Mouse (Mus musculus) adrenal gland, postnatal 14 days (tissue): ENCODE data around the gene Lrrn2. TPM values are rescaled to one million over a fixed set of nuclear protein-coding genes. Genes with fewer than 3 reads are reported as not detected.
A peak's percentile ranks its signal among the peaks of the same experiment; 100 is the strongest.

ENCODE experiments used
- DNase-seq: peaks from one replicate; pipeline ENCODE4 v3.0.0; 2021; ENCODE audit warnings: mixed read lengths
- total RNA-seq: library from RNA; stranded (reverse); gene quantifications from 2 replicates; pipeline ENCODE4 v1.2.3, GENCODE M21; 2021

The Lrrn2 gene
- total RNA-seq, 1 experiment from 2014 or later = 7.7 TPM

GRCm38 (mm10) chr1:132885701-132886100 is 5.6 kb downstream of the Lrrn2 start:
- DNase-seq = peak; percentile 69

- DNase-seq = no peak
These were observed 6.6 kb downstream of the Lrrn2 start for GRCm38 (mm10) chr1:132886626-132887025.

- DNase-seq = peak; percentile 21
These were observed 8.7 kb downstream of the Lrrn2 start for GRCm38 (mm10) chr1:132888811-132889210.

GRCm38 (mm10) chr1:132890161-132890794 is 10.2 kb downstream of the Lrrn2 start:
- DNase-seq = peak; percentile 21

- no peak for DNase-seq
These were observed 12.0 kb downstream of the Lrrn2 start for GRCm38 (mm10) chr1:132892065-132892464.

GRCm38 (mm10) chr1:132893311-132894077 is 13.4 kb downstream of the Lrrn2 start:
- no peak for DNase-seq

- DNase-seq = no peak
These were observed 19.0 kb downstream of the Lrrn2 start for GRCm38 (mm10) chr1:132899029-132899428.

GRCm38 (mm10) chr1:132899626-132900025 is 19.6 kb downstream of the Lrrn2 start:
- DNase-seq = no peak

GRCm38 (mm10) chr1:132900945-132901344 is 20.9 kb downstream of the Lrrn2 start:
- no peak for DNase-seq

- DNase-seq = no peak
These were observed 23.4 kb downstream of the Lrrn2 start for GRCm38 (mm10) chr1:132903519-132903918.

GRCm38 (mm10) chr1:132909090-132909489 is 29.0 kb downstream of the Lrrn2 start:
- no peak for DNase-seq

- DNase-seq = no peak
These were observed 29.9 kb downstream of the Lrrn2 start for GRCm38 (mm10) chr1:132909951-132910350.

- no peak for DNase-seq
These were observed 30.5 kb downstream of the Lrrn2 start for GRCm38 (mm10) chr1:132910414-132911041.

- DNase-seq = no peak
These were observed 35.9 kb downstream of the Lrrn2 start for GRCm38 (mm10) chr1:132915849-132916493.

GRCm38 (mm10) chr1:132917554-132917953 is 37.5 kb downstream of the Lrrn2 start:
- DNase-seq = no peak

GRCm38 (mm10) chr1:132918117-132918680 is 38.1 kb downstream of the Lrrn2 start:
- DNase-seq = no peak

- no peak for DNase-seq
These were observed 39.2 kb downstream of the Lrrn2 start for GRCm38 (mm10) chr1:132919258-132919657.

GRCm38 (mm10) chr1:132921071-132921470 is 41.0 kb downstream of the Lrrn2 start:
- DNase-seq = peak; percentile 16

GRCm38 (mm10) chr1:132922257-132922656 is 42.2 kb downstream of the Lrrn2 start:
- DNase-seq = no peak

GRCm38 (mm10) chr1:132925270-132925669 is 45.2 kb downstream of the Lrrn2 start:
- no peak for DNase-seq

- no peak for DNase-seq
These were observed 48.2 kb downstream of the Lrrn2 start for GRCm38 (mm10) chr1:132928032-132928906.

- DNase-seq = no peak
These were observed 48.8 kb downstream of the Lrrn2 start for GRCm38 (mm10) chr1:132928907-132929250.
